Comparison of ENCODE assay signal across 8 mouse cellular contexts in the genomic region with DNA sequence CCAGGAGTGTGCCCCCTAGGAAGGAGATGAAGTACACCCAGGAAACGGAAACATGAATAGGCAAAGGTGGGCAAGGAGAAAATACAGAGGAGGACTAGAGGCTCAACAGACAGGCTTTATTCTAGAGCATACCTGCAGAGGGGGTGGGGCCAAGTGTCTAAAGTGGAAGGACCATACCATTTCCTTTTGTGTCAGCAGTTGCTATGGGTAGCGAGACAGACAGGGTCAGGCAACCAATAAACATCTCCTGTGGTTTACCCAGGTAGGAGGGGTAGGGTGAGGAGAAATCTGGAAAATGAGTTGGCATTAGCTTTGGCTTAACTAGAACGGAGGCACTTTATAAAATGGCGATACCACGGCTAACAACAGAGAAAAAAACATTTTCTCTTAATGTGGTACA. TPM values are rescaled to one million over a fixed set of nuclear protein-coding genes. Genes with fewer than 3 reads are reported as not detected.
DNase-seq lines count a peak whose midpoint lies in the region; ATAC-seq lines count a peak whose summit lies in the region.

No protein-coding gene starts in this region.

- no peak for DNase-seq in neural tube, embryonic 10.5 days (ENCODE audit: extremely low spot score, low spot score)
- DNase-seq in embryo, embryonic 9.5 days (ENCODE audit: extremely low spot score) = peak; percentile 24
- no peak for DNase-seq in urinary bladder, adult 2 months (ENCODE audit: low spot score)
- no peak for DNase-seq in frontal cortex, postnatal 25 days (ENCODE audit: low spot score in 2 of 2)

- no peaks in the 10 kb centered on the region for H3K9me3 ChIP-seq in neural tube, embryonic 12.5 days
- H3K9me3 ChIP-seq in liver, embryonic 16.5 days (replicated peaks; ENCODE audit: control insufficient read depth, low read length) = no peaks in the 10 kb centered on the region

- peaks cover 6% of the 10 kb centered on the region; the same call in 1 of the 2 replicates for H3K4me1 ChIP-seq in neural tube, embryonic 12.5 days
- peaks cover 14% of the 10 kb centered on the region for H3K4me1 ChIP-seq in liver, embryonic 16.5 days (ENCODE audit: control insufficient read depth, low read depth, low read length)

- peaks cover 23% of the 10 kb centered on the region for H3K36me3 ChIP-seq in neural tube, embryonic 12.5 days
- peaks cover 3% of the 10 kb centered on the region; the same call in 1 of the 2 replicates for H3K36me3 ChIP-seq in liver, embryonic 16.5 days (ENCODE audit: control insufficient read depth, insufficient read depth)

- H3K27ac ChIP-seq in neural tube, embryonic 12.5 days = no peak overlapping the region
- H3K27ac ChIP-seq in liver, embryonic 16.5 days (ENCODE audit: low read length) = no peak overlapping the region

- no peak overlapping the region for H3K9ac ChIP-seq in neural tube, embryonic 12.5 days
- H3K9ac ChIP-seq in liver, embryonic 16.5 days (ENCODE audit: low read depth, low read length) = no peak overlapping the region

- 76% methylated on average over 5 of the region's 5 CpGs for WGBS in neural tube, embryonic 12.5 days
- WGBS in liver, embryonic 16.5 days (ENCODE audit: insufficient replicate concordance) = 57% methylated on average over 5 of the region's 5 CpGs

- H3K4me2 ChIP-seq in neural tube, embryonic 12.5 days (replicated peaks) = peak overlapping the region; percentile 64
- peak overlapping the region; percentile 91 for H3K4me2 ChIP-seq in liver, embryonic 16.5 days (ENCODE audit: low read depth, low read length)

- ATAC-seq in neural tube, embryonic 12.5 days (ENCODE audit: low FRiP score, low read depth) = no peak
- ATAC-seq in inflammation-experienced regulatory T-cells, adult 6 months = peak; percentile 33
- ATAC-seq in liver, embryonic 16.5 days (ENCODE audit: low read depth) = no peak
- peak; percentile 61; the same call in 1 of the 2 replicates for ATAC-seq in neutrophil, adult 5-6 weeks (ENCODE audit: extremely low read depth, insufficient number of reproducible peaks, low FRiP score, poor library complexity, severe bottlenecking)

- no peaks in the 10 kb centered on the region for H3K27me3 ChIP-seq in neural tube, embryonic 12.5 days (replicated peaks)
- no peaks in the 10 kb centered on the region for H3K27me3 ChIP-seq in liver, embryonic 16.5 days (ENCODE audit: control insufficient read depth, insufficient read depth, low read depth, low read length)

- H3K4me3 ChIP-seq in neural tube, embryonic 12.5 days = no peak overlapping the region
- H3K4me3 ChIP-seq in liver, embryonic 16.5 days (ENCODE audit: low read depth, low read length) = peak overlapping the region; percentile 71; the same call in 1 of the 2 replicates

RNA-seq across cellular contexts. Expression of a gene that starts 1.1 kb away (rescaled TPM):
- polyA plus RNA-seq in neural tube, embryonic 12.5 days (2016; fragmentation: Nextera tagmentation; extraction: Ambion mirVana) = 8.4 and 9.8 TPM in 2 replicates
- 10 to 100 TPM in 2 of 3 experiments, 1 to 10 TPM in 1; 9.6 to 14.4 (median 13.8) TPM for polyA plus RNA-seq in inflammation-experienced regulatory T-cells, adult 6 months (2017; shearing (Covaris generic))
- polyA plus RNA-seq in liver, embryonic 16.5 days (2015; fragmentation: Nextera tagmentation; extraction: Ambion mirVana) = 1.2 TPM in 2 replicates
- total RNA-seq in neutrophil, adult 5-6 weeks (2017) = 38.9 and 44.0 TPM in 2 replicates
- 22.7 and 23.4 TPM in 2 replicates for polyA plus RNA-seq in urinary bladder, adult 2 months (2012; rRNA removed)

RNA-seq across cellular contexts. Expression of a gene that starts 19.9 kb away (rescaled TPM):
- polyA plus RNA-seq in neural tube, embryonic 12.5 days (2016; fragmentation: Nextera tagmentation; extraction: Ambion mirVana) = 9.6 and 9.7 TPM in 2 replicates
- polyA plus RNA-seq in inflammation-experienced regulatory T-cells, adult 6 months (2017; shearing (Covaris generic)) = 1 to 10 TPM in 2 of 3 experiments, under 1 TPM in 1; 0.36 to 2.2 (median 1.5) TPM
- 139 and 163 TPM in 2 replicates for polyA plus RNA-seq in liver, embryonic 16.5 days (2015; fragmentation: Nextera tagmentation; extraction: Ambion mirVana)
- total RNA-seq in neutrophil, adult 5-6 weeks (2017) = 1.4 and 1.7 TPM in 2 replicates
- polyA plus RNA-seq in urinary bladder, adult 2 months (2012; rRNA removed) = 83.1 and 85.8 TPM in 2 replicates

RNA-seq across cellular contexts. Expression of a gene that starts 21.7 kb away (rescaled TPM):
- polyA plus RNA-seq in neural tube, embryonic 12.5 days (2016; fragmentation: Nextera tagmentation; extraction: Ambion mirVana) = 20.1 and 23.0 TPM in 2 replicates
- polyA plus RNA-seq in inflammation-experienced regulatory T-cells, adult 6 months (2017; shearing (Covaris generic)) = 10 to 100 TPM in 2 of 3 experiments, 1 to 10 TPM in 1; 9.1 to 12.7 (median 10.6) TPM
- polyA plus RNA-seq in liver, embryonic 16.5 days (2015; fragmentation: Nextera tagmentation; extraction: Ambion mirVana) = 7.8 and 11.6 TPM in 2 replicates
- total RNA-seq in neutrophil, adult 5-6 weeks (2017) = 40.3 and 42.2 TPM in 2 replicates
- polyA plus RNA-seq in urinary bladder, adult 2 months (2012; rRNA removed) = 64.9 and 85.1 TPM in 2 replicates

Comparison
In these comparisons a context has a peak if more than half of its experiments do, and no peak if none do; other contexts are left out.
1. ATAC-seq: peak in inflammation-experienced regulatory T-cells, adult 6 months (single experiment) and neutrophil, adult 5-6 weeks (single experiment); none in neural tube, embryonic 12.5 days (single experiment) and liver, embryonic 16.5 days (single experiment).